Mouse (Mus musculus) kidney, embryonic 14.5 days (tissue): ENCODE results near the gene Gm42878. TPM values are rescaled to one million over a fixed set of nuclear protein-coding genes. Genes with fewer than 3 reads are reported as not detected.
A peak's percentile ranks its signal among the peaks of the same experiment; 100 is the strongest.

Experiments used
- ATAC-seq: fragments of 200-750 bp; cut with Nextera tagmentation; 2 replicates; pipeline ENCODE4 v1.8.0; 2017; ENCODE audit warnings: moderate number of reproducible peaks, mild to moderate bottlenecking, moderate TSS enrichment, moderate library complexity; ENCODE audit not compliant: low FRiP score, low TSS enrichment
- H3K27ac ChIP-seq: fragments of 300-500 bp; sonication (generic); 2 replicates; pipeline ENCODE4 v1.5.1; 2014; ENCODE audit warnings: low read depth, mild to moderate bottlenecking, low read length, moderate library complexity, mixed read lengths
- H3K27me3 ChIP-seq: fragments of 300-500 bp; sonication (generic); 2 replicates; pipeline ENCODE4 v1.6.1; 2014; ENCODE audit warnings: mild to moderate bottlenecking, low read length; ENCODE audit not compliant: control insufficient read depth, insufficient read depth
- H3K36me3 ChIP-seq: fragments of 300-500 bp; sonication (generic); 2 replicates; pipeline ENCODE4 v1.6.1; 2014; ENCODE audit warnings: low read length, mixed read lengths; ENCODE audit not compliant: control insufficient read depth, insufficient read depth
- H3K4me1 ChIP-seq: fragments of 300-500 bp; sonication (generic); 2 replicates; pipeline ENCODE4 v1.6.1; 2014; ENCODE audit warnings: low read length, mixed read lengths; ENCODE audit not compliant: control insufficient read depth, insufficient read depth
- H3K4me2 ChIP-seq: fragments of 300-500 bp; sonication (generic); replicated peaks from 2 replicates; pipeline ENCODE4 v1.6.1; 2014; ENCODE audit warnings: low read depth, mild to moderate bottlenecking, low read length
- H3K4me3 ChIP-seq: fragments of 300-500 bp; sonication (generic); 2 replicates; pipeline ENCODE4 v1.5.1; 2014; ENCODE audit warnings: mild to moderate bottlenecking, low read length
- H3K9ac ChIP-seq: fragments of 300-500 bp; sonication (generic); 2 replicates; pipeline ENCODE4 v1.6.1; 2014; ENCODE audit warnings: low read depth, mild to moderate bottlenecking, low read length, moderate library complexity
- H3K9me3 ChIP-seq: fragments of 300-500 bp; sonication (generic); 2 replicates; pipeline ENCODE4 v1.6.1; 2016; ENCODE audit warnings: low read length; ENCODE audit not compliant: control insufficient read depth
- WGBS: fragments of 180-500 bp; shearing (Covaris S2); extraction: QIAGEN DNeasy Blood & Tissue Kit; methylation state at CpG from one replicate; pipeline ENCODE4 v1.1.7; 2014; 5-methylcytosine and 5-hydroxymethylcytosine counted together
- polyA plus RNA-seq: library from polyadenylated mRNA; unstranded; fragments of >200 nt; fragmentation: Nextera tagmentation; extraction: Ambion mirVana; gene quantifications from 2 replicates; pipeline ENCODE4 v1.2.1, GENCODE M21; 2014

Gm42878 gene
- polyA plus RNA-seq, 1 experiment from 2014 or later, result not detected

- H3K36me3 ChIP-seq, result no peaks in the 10 kb centered on the region
- no peak overlapping the region for H3K4me3 ChIP-seq
- H3K4me1 ChIP-seq, result peaks cover 16% of the 10 kb centered on the region
- no peak overlapping the region for H3K9ac ChIP-seq
- no peaks in the 10 kb centered on the region for H3K9me3 ChIP-seq
- no peak for ATAC-seq
- 62% methylated on average over 6 of the region's 6 CpGs for WGBS
- H3K27me3 ChIP-seq, result no peaks in the 10 kb centered on the region
- no peak overlapping the region for H3K4me2 ChIP-seq
- no peak overlapping the region for H3K27ac ChIP-seq
These were observed 41.2 kb upstream of the Gm42878 start for GRCm38 (mm10) chr5:121586400-121587039.

GRCm38 (mm10) chr5:121585699-121586098, 40.4 kb upstream of the Gm42878 start:
- Histone ChIP-seq H3K27me3 (no peaks in the 10 kb centered on the region), H3K9ac (no peak overlapping the region), H3K4me3 (no peak overlapping the region), H3K27ac (no peak overlapping the region), H3K9me3 (no peaks in the 10 kb centered on the region), H3K4me2 (no peak overlapping the region), H3K4me1 (peaks cover 16% of the 10 kb centered on the region), H3K36me3 (no peaks in the 10 kb centered on the region)
- no peak for ATAC-seq
- WGBS, result 89% methylated on average over 5 of the region's 5 CpGs

- Histone ChIP-seq H3K27ac (no peak overlapping the region), H3K27me3 (no peaks in the 10 kb centered on the region), H3K9me3 (no peaks in the 10 kb centered on the region), H3K4me1 (peaks cover 16% of the 10 kb centered on the region), H3K4me2 (no peak overlapping the region), H3K4me3 (no peak overlapping the region), H3K9ac (no peak overlapping the region), H3K36me3 (no peaks in the 10 kb centered on the region; the same call in 1 of the 2 replicates)
- ATAC-seq, result no peak
- WGBS, result 95% methylated on average over 10 of the region's 10 CpGs
These were observed 39.7 kb upstream of the Gm42878 start for GRCm38 (mm10) chr5:121585005-121585404.

GRCm38 (mm10) chr5:121583765-121584501, 38.7 kb upstream of the Gm42878 start:
- Histone ChIP-seq H3K9ac (no peak overlapping the region), H3K27me3 (no peaks in the 10 kb centered on the region), H3K27ac (0 out of 2 replicates have a peak overlapping the region, but pooled peaks have one; percentile 39), H3K4me1 (peaks cover 16% of the 10 kb centered on the region), H3K4me2 (no peak overlapping the region), H3K9me3 (no peaks in the 10 kb centered on the region), H3K4me3 (no peak overlapping the region), H3K36me3 (peaks cover 6% of the 10 kb centered on the region)
- WGBS, result 50% methylated on average over 12 of the region's 12 CpGs
- peak; percentile 88 for ATAC-seq

- Histone ChIP-seq H3K27me3 (no peaks in the 10 kb centered on the region), H3K36me3 (peaks cover 6% of the 10 kb centered on the region), H3K27ac (no peak overlapping the region), H3K4me2 (no peak overlapping the region), H3K9ac (no peak overlapping the region), H3K4me3 (no peak overlapping the region), H3K4me1 (peaks cover 14% of the 10 kb centered on the region), H3K9me3 (no peaks in the 10 kb centered on the region)
- 94% methylated on average over 8 of the region's 8 CpGs for WGBS
- ATAC-seq, result no peak
These were observed 36.7 kb upstream of the Gm42878 start for GRCm38 (mm10) chr5:121581945-121582344.

- Histone ChIP-seq H3K27me3 (no peaks in the 10 kb centered on the region), H3K27ac (no peak overlapping the region), H3K9ac (no peak overlapping the region), H3K4me3 (no peak overlapping the region), H3K36me3 (peaks cover 32% of the 10 kb centered on the region), H3K4me1 (no peaks in the 10 kb centered on the region), H3K4me2 (no peak overlapping the region), H3K9me3 (no peaks in the 10 kb centered on the region)
- 88% methylated on average over 11 of the region's 11 CpGs for WGBS
- no peak for ATAC-seq
These were observed 31.7 kb upstream of the Gm42878 start for GRCm38 (mm10) chr5:121576927-121577488.

GRCm38 (mm10) chr5:121575867-121576266, 30.6 kb upstream of the Gm42878 start:
- no peaks in the 10 kb centered on the region for H3K4me1 ChIP-seq
- no peaks in the 10 kb centered on the region for H3K9me3 ChIP-seq
- H3K27me3 ChIP-seq, result no peaks in the 10 kb centered on the region
- no peak overlapping the region for H3K27ac ChIP-seq
- no peak overlapping the region for H3K4me2 ChIP-seq
- peaks cover 41% of the 10 kb centered on the region for H3K36me3 ChIP-seq
- no peak overlapping the region for H3K9ac ChIP-seq
- 94% methylated on average over 11 of the region's 11 CpGs for WGBS
- no peak for ATAC-seq
- H3K4me3 ChIP-seq, result no peak overlapping the region

GRCm38 (mm10) chr5:121574145-121574544, 28.9 kb upstream of the Gm42878 start:
- H3K36me3 ChIP-seq, result peaks cover 43% of the 10 kb centered on the region
- no peaks in the 10 kb centered on the region for H3K9me3 ChIP-seq
- WGBS, result 83% methylated on average over 13 of the region's 13 CpGs

GRCm38 (mm10) chr5:121570787-121571186, 25.5 kb upstream of the Gm42878 start:
- 61% methylated on average over 1 of the region's 1 CpGs for WGBS
- Histone ChIP-seq H3K36me3 (peaks cover 47% of the 10 kb centered on the region), H3K4me1 (no peaks in the 10 kb centered on the region), H3K27me3 (no peaks in the 10 kb centered on the region), H3K27ac (no peak overlapping the region), H3K9ac (no peak overlapping the region), H3K4me2 (no peak overlapping the region), H3K9me3 (no peaks in the 10 kb centered on the region), H3K4me3 (no peak overlapping the region)
- ATAC-seq, result no peak

More at GRCm38 (mm10) chr5:121574145-121574544, 28.9 kb upstream of the Gm42878 start:
- Histone ChIP-seq H3K27ac (no peak overlapping the region), H3K27me3 (no peaks in the 10 kb centered on the region), H3K4me1 (no peaks in the 10 kb centered on the region), H3K4me3 (no peak overlapping the region), H3K9ac (no peak overlapping the region), H3K4me2 (no peak overlapping the region)
- no peak for ATAC-seq
